Mouse (Mus musculus) liver, adult 2 months (tissue): ENCODE data around the gene Olfr681.

ENCODE experiments used
- CTCF ChIP-seq: fragments of 200-500 bp; IDR thresholded peaks from 2 replicates; pipeline ENCODE4 v1.5.1; 2011; ENCODE audit warnings: low read depth, low read length, control low read depth
- POLR2A ChIP-seq: fragments of 200-500 bp; IDR thresholded peaks from 2 replicates; pipeline ENCODE4 v1.6.1; 2011; ENCODE audit warnings: low read length, control low read depth; ENCODE audit not compliant: insufficient read depth; ENCODE audit errors: extremely low read depth

- TF ChIP-seq CTCF (no peak), POLR2A (no peak)
Measured at GRCm38 (mm10) chr7:105116536-105116935, at the start of gene Olfr681.
